9 mouse cellular contexts compared by ENCODE assay signal in genomic region chr9:69502504-69502903, GRCm38 (mm10). TPM values are rescaled to one million over a fixed set of nuclear protein-coding genes. Genes with fewer than 3 reads are reported as not detected.
DNase-seq lines count a peak whose midpoint lies in the region; ATAC-seq lines count a peak whose summit lies in the region.
"Had no signal": no experiment of that assay in that cellular context is flagged by ENCODE, and none has a peak within 500 bp of the region (broad histone marks: within the 10 kb centered on the region; RNA-seq: fewer than 3 reads in every experiment).

No protein-coding gene starts in this region.

- no peak overlapping the region for H3K9ac ChIP-seq in hindbrain, embryonic 16.5 days (ENCODE audit: low read depth, low read length)

- no peak for ATAC-seq in hindbrain, embryonic 16.5 days

- peak; percentile 78 for DNase-seq in hindbrain, embryonic 10.5 days (ENCODE audit: low spot score)
- peak; percentile 63 for DNase-seq in R1 (ENCODE audit: low read depth, low spot score)
- DNase-seq in cerebellum, postnatal 14 days = peak; percentile 74 to 85
- DNase-seq in gastrocnemius, postnatal 4 days (ENCODE audit: low spot score in 2 of 2) = peak; percentile 42 to 68
- peak; percentile 83 to 86 for DNase-seq in left cerebral cortex, postnatal 14 days (ENCODE audit: low spot score in 2 of 2)
- peak; percentile 29 to 45 for DNase-seq in natural killer cell, adult 2 months (ENCODE audit: low spot score in 2 of 2)
- DNase-seq in thymus, postnatal 36 days = peak; percentile 36 to 51

- H3K36me3 ChIP-seq in hindbrain, embryonic 10.5 days = no peaks in the 10 kb centered on the region
- H3K36me3 ChIP-seq in hindbrain, embryonic 16.5 days (ENCODE audit: control insufficient read depth, insufficient read depth, low read length) = no peaks in the 10 kb centered on the region

- H3K4me1 ChIP-seq in hindbrain, embryonic 10.5 days (replicated peaks) = no peaks in the 10 kb centered on the region
- no peaks in the 10 kb centered on the region for H3K4me1 ChIP-seq in hindbrain, embryonic 16.5 days (ENCODE audit: control insufficient read depth, insufficient read depth, low read depth, low read length)

- 36% methylated on average over 6 of the region's 6 CpGs for WGBS in hindbrain, embryonic 10.5 days
- WGBS in hindbrain, embryonic 16.5 days = 30% methylated on average over 6 of the region's 6 CpGs

- intact Hi-C loops in left cerebral cortex, postnatal 14 days (cut with DNase I) = loop anchor here (10.0 kb wide), 1 partner anchor 162 kb away; no protein-coding TSS in a partner anchor

- no peak overlapping the region for H3K27ac ChIP-seq in hindbrain, embryonic 10.5 days
- H3K27ac ChIP-seq in hindbrain, embryonic 16.5 days (ENCODE audit: low read depth, low read length) = no peak overlapping the region

- no peak overlapping the region for H3K4me2 ChIP-seq in hindbrain, embryonic 16.5 days (ENCODE audit: low read length)

- H3K4me3 ChIP-seq in hindbrain, embryonic 10.5 days = no peak overlapping the region
- no peak overlapping the region for H3K4me3 ChIP-seq in hindbrain, embryonic 16.5 days (ENCODE audit: low read length)
- H3K4me3 ChIP-seq: myocyte had no signal

- no peaks in the 10 kb centered on the region for H3K27me3 ChIP-seq in hindbrain, embryonic 10.5 days (ENCODE audit: insufficient read depth, poor library complexity, severe bottlenecking)
- H3K27me3 ChIP-seq in hindbrain, embryonic 16.5 days (replicated peaks; ENCODE audit: control insufficient read depth, insufficient read depth, low read length) = no peaks in the 10 kb centered on the region

- no peaks in the 10 kb centered on the region for H3K9me3 ChIP-seq in hindbrain, embryonic 10.5 days
- H3K9me3 ChIP-seq in hindbrain, embryonic 16.5 days (ENCODE audit: control insufficient read depth, low read length) = no peaks in the 10 kb centered on the region

RNA-seq across cellular contexts. Expression of gene Anxa2, which starts 49.1 kb away (rescaled TPM):
- polyA plus RNA-seq in hindbrain, embryonic 10.5 days (2016; fragmentation: Nextera tagmentation; extraction: Ambion mirVana) = 146 and 230 TPM in 2 replicates
- 153 and 199 TPM in 2 replicates for polyA plus RNA-seq in hindbrain, embryonic 16.5 days (2015; fragmentation: Nextera tagmentation; extraction: Ambion mirVana)
- 100 to 1,000 TPM; 342 to 392 TPM for total RNA-seq in gastrocnemius, postnatal 4 days (2021)
- total RNA-seq in left cerebral cortex, postnatal 14 days (2021) = 10 to 100 TPM; 14.4 to 18.8 TPM

Comparison
In these comparisons a context has a peak if more than half of its experiments do, and no peak if none do; other contexts are left out.
1. RNA of gene Anxa2, which starts 49.1 kb away (total RNA-seq): 342 to 392 TPM in gastrocnemius, postnatal 4 days; 14.4 to 18.8 TPM in left cerebral cortex, postnatal 14 days; every median in the first group is over 10 times any median in the second.
2. Peak in every context shown above with its lines, with median percentiles within 50 percentile points of each other: DNase-seq.